Mouse (Mus musculus) heart, postnatal 4 days (tissue): ENCODE measurements around the gene Tjap1. TPM values are rescaled to one million over a fixed set of nuclear protein-coding genes. Genes with fewer than 3 reads are reported as not detected.

Source experiments
- DNase-seq: peaks from one replicate; pipeline ENCODE4 v3.0.0; 2021
- total RNA-seq, 2 experiments: library from RNA; stranded (reverse); gene quantifications; 2 replicates each; pipeline ENCODE4 v1.2.3; 2021

Gene Tjap1
- total RNA-seq, 2 experiments from 2014 or later = 55.0 to 59.0 TPM

DNA sequence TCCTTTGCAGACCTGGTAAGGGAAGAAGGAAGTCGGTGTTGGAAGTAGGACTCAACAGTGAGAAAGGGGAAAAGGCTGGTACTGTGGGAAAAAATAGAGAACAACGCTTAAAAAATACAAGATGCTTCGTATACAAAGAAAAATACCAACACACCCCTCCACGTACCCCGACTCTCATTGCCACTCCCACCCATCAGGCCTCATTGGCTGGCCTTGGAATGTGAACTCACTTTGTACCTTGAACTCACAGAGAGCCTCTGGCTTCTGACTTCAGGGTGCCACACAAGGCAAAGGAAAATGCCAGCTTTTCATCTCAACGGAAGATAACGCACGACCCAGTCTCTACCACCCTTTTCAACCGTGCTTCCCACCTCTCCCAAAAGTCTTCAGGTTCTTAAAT, 314 bp upstream of the Tjap1 start:
- DNase-seq = no peak

DNA sequence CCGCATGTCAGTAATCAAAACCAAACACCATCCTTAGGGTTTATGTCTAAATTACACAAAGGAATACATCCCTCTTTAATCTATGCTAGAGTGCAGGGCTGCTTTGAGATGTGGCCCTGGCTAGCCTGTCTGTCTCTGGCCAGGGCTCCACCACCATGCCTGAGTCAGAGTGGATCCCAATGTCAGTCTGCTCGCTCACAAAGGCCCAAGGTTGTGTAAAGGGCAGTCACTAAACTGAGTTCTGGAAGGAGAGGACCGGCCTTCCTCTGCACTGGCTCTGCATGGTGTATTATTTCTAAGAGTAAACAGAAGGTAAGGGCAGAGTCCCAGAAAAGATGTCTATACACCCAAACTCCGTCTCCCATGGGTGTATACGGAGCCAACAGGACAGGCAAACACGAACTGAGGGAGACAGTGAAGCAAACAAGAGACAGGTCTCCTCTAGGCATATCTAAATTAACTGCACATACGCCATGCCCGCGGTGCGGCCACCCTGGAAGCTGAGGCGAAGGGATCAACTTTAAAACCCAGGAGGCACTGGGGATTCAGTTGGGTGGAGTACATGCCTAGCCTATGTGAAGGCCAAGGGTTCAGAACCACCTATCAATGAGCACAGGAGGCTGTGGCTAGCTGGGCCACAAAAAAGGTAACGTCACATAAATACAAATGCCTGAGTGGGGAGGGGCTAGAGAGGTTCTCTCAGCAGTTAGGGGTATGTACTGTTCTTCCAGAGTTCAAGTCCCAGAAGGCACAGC, 4.6 kb downstream of the Tjap1 start:
- DNase-seq = no peak

DNA sequence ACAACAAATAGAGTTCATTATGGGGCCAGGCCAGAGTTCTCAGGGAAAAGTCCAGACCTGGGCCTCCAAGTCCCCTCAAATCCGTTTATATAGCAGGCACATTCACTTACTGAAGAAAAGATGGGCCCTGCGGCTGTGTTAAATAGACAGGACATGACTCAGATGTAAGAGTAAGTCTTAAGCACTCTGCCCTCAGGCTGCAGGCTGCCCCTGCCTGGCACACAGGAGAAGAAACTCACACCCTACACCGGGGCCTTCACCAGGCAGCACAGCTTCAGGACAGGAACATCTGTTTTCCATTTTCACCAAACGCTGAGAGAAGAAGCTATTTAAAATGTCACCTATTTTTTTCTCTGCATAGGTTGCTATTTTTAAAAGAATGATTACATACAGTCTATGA, 5.2 kb downstream of the Tjap1 start:
- no peak for DNase-seq

DNA sequence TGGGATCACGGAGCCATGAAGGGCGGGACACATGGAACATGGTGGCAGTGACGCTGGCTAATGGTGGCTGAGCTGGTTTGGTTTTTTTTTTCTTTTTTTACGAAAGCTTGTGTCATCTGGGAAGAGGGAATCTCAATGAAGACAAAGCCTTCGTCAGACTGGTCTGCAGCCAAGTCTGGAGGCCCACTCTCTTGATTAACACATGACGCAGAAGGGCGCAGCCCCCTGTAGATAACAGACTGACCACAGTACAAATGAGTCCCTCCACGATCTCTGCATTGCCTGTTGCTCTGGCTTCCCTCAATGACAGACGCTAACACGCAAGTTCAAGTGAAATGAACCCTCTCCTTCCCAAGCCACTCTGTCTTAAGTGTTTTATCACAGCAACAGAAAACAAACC, 7.3 kb downstream of the Tjap1 start:
- no peak for DNase-seq

DNA sequence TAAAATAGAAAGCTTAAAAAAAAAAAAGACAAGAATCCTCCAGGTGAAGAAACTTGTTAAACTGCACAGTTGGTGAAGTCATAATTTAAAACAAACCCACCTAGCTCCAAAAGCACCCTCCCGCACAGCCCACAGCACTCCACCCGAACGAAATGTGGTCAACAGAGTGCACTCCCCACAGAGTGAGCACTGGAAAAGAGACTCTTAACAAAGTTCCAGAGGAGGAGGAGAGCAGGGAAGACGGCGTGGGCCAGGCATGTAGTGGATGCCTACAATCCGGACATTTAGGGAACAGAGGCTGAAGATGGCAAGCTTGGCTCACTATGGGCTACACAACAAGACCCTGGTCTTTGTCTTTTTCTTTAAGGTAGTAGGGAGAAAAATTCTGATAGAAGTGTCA, 7.8 kb downstream of the Tjap1 start:
- DNase-seq = no peak

DNA sequence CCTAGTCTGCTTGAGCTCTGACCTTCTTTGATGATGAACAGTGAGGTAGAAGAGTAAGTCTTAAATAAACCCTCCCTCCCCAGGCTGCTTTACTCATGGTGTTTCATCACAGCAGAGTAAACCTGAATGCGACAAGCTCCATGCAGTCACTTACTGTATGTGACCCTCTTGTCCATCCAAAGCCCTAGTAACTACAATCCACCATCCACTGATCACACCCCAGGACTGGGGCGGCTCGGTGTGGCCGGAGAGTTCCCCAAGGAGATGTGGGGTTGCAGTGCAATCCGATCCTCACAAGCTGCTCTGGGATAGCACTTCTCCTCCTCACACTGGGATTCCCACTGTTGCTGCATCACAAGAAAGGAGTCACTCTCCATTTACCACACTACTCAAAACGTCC, 8.4 kb downstream of the Tjap1 start:
- DNase-seq = no peak

DNA sequence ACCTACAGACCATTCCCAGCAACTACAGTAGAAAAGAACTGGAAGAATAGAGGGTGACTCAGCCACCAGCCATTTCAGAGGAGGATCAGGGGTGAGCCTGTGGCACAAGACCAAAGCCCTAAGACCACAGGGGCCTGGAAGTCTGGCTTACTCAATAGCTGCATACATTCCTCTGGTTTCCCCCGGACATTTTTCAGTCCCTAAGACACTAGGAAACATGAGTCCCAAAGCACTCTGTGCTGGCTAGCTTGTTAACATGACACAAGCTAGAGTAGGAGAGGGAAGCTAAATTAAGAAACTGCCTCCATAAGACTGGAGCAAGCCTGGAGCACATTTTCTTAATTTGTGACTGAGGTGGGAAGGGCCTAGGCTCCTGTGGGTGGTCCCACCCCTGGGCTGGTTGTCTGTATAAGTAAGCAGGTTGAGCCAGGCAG, 9.0 kb downstream of the Tjap1 start:
- DNase-seq = peak; percentile 9

DNA sequence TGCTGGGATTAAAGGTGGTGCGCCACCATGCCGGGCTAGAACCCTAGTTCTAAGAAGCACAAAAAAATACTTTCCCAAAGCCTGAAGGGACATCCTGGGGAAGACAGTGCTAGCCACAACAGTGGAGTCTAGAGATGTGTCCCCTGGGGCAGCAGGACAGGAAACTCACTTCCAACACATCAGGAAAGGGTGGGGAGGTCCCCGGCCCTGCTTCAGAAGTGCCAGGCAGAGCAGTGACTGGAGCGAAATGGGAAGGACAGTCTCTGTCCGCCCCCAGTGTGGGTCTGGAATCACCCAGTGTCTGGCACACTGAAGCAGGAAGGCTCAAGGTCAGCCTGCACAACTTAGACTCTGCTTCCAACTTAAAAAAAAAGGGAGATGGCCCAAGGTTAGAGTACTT, 10.2 kb downstream of the Tjap1 start:
- DNase-seq = peak; percentile 43

DNA sequence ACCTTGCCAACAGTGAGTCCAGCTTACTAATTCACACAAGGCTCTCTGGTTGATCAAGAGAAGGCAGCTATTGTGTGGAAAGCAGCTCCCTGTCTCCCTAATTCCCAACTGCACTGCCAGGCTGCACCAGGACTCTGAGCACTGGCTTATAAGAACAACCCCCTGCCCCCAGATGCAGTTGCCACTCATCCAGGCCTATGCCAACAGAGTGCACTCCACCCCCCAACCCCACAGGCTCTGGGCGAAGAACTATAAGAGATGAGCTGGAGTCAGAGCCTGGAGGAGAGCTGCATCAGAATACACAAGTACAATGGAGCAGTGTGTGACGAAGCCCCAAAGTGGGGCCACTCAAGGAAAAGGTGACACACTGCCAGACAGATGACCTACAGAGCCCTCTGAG, 10.8 kb downstream of the Tjap1 start:
- DNase-seq = no peak

DNA sequence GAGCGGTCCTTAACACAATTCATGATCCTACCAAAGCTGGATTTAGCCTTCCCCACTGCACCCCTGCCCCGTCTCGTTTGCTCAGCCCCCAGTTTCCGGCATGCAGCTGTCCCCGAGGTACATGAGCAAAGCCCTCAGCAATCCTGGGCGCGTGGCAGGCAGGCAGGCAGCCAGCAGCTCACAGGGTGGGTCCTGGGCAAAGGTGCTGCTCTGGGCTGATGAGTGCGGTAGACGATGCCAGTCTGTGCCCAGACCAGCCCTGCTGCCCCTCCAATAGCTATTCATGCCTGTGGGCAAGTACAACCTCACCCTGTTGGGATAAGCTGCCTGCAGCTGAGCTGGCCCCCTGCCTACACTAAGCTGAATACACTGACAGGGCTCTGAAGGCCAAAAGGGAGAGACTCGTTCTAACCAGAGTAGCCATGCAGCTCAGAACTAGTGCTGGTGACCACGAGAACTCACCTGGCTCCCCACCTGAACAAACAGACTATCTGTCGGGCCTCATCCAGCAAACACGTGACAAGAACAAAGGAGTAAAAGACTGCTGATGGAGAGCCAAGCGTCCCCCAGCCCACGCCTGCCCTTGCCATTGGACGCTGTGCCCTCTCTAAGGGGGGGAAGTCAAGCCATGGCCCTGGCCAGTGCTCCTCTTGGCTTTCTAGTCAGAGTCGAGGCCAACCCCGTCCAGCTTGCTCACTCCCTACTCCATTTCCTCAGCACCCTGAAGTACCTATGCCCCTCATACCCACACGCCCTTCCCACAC, 12.9 kb downstream of the Tjap1 start:
- DNase-seq = peak; percentile 82

DNA sequence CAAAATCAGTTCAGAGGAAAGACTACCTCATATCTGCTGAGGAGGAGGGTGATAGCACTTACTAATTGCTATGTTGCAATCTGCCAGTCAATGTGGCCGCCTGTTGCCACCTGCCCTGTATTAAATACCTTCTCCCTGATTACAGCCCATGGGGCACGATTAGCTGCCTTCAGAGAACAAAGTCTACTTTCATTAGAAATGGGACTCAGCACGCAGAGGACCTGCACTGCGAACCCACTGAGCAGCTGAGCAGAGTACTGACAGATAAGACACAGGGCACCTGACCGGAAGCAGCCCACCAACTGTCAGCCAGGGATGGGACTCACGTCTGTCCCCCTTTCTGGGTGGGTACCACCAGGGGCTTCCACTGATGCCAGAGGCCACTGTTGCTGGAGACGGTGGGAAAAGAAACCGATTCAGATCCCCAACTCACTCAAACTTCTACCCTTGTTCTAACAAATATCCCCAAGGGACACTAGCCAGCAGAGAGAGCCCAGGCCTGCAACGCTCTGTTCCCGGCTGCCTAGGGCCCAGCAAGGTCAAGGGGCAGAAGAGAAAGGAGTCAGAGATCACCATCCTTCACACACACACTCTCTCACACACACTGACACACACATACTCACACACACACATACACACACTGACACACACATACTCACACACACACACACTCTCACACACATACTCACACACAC, 14.7 kb downstream of the Tjap1 start:
- DNase-seq = no peak

DNA sequence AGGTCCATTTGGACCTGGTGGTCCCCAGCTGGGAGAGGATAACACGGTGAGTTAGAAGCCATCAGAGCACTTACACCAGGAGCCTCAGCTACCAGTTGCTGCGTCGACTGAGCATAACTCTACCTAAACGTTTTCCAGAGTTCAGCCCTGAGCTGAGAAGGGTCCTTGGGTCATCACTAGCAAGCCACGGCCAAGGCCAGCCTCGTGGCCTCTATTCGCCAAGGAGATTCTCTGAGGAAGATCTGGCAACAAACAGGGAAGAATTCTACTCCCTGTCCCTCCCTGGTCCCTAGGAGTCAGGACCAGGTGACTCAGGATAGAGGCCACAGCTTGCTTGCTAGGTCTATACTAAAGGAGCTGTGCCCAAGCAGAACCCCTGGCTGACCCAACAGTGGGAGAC, 15.3 kb downstream of the Tjap1 start:
- no peak for DNase-seq

DNA sequence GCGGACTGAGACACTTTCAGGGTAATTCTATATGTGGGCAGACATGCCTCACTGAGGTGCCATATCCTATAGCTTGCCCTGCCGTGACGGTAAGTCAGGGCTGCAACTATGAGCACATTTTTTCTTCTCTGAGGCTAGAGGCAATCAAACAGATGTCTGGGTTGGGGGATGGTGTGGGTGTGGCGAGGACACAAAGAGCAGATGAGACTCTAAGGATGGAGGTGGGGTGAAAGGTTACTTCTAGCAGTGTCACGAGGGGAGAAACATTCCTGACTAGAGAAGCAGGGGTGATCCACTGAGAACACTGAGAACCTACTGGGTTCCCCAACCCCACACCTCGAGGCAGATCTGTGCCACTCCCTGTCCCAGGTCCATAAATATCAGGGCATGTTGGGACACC, 15.8 kb downstream of the Tjap1 start:
- DNase-seq = no peak

DNA sequence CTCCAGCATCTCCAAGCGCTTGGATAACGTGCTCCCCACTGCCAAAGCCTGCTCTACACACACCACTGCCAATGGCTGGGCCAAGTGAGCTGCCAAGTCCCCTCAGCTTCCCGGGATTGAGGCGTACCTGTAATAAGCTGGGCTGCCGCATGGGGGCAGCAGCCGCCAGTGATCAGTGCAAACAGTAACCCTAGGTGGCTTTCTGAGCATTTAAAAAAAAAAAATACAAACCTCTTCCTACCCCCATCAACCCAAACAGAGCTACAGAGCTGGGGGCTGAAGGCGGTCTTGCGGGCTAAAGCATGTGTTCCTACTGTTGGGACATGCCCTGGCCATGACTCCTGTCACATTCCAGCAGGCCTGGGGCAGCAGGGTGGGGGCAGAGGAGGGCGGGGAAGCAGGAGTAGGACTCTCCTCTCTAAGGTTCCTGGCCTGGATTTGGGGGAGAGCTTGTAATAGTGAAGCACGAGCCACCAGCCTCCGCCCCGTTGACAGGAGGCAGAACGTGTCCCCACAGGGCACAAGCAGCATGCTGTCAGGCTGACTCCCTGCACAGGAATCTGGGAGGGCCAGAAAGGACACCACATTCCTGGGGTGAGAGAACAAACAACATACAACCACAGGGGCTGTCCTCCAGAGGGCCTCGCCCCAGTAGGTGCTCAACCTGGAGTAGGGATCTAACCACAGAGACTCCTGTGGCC, 16.8 kb downstream of the Tjap1 start:
- peak; percentile 93 for DNase-seq

DNA sequence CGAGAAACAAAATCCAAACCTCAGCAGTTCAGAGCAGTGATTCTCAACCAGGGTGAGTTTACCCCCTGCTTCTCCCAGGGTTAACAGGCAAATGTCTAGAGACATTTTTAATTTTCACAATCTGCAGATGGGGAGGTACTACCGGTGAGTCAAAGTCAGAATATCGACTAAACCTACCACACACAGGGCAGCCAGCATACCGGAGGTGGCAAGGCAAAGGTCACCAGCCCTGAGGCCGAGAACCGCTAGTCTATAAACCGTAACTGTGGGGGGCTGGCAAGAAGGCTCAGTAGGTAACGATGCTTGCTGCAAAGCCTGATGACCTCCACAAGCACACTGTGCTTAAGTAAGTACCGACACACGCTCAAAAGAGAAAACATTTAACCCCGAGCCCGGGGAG, 17.3 kb downstream of the Tjap1 start:
- no peak for DNase-seq

DNA sequence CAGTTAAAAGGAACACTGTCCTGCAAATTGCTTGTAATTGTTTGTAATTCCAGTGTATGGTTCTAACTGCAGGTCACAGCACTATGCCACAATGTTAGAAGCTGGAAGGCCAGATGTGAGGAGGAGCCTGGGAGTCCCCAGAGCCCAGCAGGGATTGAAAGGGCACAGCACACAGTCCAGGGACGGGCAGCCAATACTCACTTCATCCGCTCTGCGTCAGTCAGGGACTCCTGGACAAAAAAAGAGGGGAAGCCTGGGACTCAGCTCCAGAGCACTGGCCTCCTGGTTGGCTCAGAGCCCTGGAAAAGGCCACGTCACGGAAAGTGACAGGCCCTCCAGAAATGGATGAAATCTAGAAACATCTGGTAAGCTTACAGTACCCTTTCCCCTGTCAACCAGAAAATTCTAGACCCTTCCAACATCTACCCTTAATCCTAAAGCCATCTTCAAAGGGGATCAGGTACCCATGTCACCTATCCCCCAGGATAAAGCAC, 20.6 kb downstream of the Tjap1 start:
- peak; percentile 49 for DNase-seq

DNA sequence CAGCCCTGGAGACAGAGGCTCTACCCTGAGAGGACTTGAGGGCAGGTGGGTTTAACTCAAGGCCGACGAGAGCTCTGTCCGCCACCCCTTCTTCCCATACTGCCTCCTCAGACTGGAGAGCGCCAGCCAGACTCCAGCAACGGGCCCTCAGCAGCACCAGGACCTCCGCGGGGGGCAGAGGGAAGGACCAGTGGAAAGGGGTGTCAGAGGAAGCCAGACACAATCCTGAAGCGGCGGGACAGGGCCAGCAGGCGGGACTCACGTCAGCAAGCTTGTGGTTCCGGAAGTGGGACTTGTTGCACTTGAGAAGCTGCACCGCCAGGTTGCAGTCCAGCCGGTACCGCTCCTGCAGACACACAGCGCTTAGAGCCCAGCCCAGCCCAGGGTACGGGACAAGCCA, 23.2 kb downstream of the Tjap1 start:
- no peak for DNase-seq

DNA sequence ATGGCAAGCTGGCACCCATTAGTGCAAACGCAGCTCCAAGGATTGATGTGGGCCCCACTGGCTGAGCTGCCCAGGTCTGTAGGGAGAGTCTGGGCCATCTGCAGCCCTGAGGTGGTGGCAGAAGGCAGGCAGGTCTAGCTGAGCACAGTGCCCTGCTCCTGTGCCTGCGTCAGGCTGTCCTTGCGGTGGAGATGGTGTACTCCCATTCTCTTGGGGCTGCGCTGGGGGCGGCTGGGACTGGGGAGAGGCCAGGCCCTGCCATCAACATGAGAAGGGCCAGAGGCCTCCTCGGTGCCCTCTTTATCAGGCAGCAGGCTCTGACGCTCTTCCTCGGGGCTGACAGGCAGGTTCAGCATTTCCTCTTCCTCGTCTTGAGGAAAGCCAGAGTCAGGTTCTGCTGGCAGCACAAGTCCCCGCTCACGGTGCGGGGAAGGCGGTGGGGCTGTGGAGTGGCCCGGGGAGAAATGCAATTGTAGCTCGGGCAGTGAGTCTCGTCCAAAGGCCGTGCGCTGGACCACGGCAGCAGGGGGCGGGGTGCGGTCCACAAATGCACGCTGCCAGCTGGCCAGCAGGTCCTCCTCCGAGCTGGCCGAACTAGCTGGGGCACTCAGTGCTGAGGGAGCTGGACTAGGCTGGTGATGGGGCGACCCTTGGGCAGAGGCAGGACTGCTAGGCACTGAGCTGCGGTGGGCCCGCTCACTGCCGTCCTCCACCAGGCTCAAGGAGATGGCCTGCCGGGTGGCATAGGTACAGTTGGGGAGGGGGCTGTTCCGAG, 24.4 kb downstream of the Tjap1 start:
- no peak for DNase-seq

DNA sequence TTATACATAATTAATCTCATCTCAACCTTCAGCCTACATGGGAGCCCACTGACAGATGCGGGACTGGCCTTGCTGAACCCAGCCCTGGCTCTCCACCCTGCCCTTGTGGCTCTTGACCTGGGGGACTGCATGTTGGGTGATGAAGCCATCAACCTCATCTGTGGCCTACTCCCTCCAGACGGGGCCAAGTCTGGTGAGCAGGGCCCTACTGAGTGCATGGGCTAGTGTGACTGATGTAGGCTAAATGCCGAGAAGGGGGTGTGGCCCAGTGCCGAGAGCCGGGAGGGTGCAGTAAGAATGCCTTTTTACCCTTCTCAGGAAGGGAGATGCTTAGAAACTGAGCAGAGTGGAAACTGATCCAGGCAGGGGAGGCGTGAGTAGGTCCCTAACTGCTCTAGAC, 27.7 kb downstream of the Tjap1 start:
- no peak for DNase-seq

DNA sequence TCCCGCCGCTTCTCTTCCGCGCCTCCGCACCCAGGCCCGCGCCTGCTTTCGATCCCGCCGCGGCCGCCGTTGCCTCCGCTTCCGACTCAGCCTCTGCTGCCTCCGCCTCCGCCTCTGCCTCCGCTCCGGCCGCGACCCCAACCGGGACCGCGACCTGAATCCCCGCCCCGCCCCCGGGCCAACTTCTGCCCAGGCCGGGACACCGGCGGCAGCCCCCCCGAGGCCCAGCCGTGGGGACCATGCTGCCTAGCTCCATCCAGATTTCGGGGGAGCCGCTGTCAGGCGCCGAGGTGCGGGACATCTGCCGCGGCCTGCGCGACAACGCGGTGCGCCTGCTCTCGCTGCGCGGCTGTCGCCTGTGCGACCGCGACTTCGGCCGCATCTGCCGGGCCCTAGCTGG, 28.7 kb downstream of the Tjap1 start:
- DNase-seq = no peak

DNA sequence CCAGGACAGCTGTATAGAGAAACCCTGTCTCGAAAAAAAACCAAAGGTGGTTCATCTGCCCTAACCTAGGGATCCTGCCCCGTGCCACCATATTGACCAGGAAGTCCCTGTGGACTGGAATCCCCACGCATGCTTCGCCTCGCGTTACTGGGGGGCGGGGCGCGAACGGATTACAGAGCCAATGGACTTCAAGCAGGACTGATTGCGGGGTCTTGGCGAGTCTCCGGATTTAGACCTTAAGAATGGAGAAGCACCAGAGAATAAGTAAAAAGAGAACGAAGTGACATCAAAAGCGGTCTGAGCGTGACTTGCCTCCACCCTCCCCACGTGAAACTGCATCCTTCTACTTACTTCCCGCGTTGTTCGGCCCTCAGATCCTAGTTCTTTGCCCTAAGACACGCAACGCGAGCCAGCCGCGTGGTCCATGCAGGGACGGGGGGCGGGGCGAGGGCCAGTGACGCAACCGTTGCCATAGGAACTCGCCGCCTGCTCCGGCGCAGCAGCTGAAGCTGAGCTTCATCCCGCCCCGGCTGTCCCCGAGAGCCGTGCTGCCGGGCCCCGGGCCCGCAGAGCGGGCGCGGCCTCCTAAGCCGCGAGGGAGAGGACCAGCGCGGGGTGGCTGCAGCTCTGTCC, 29.3 kb downstream of the Tjap1 start, which contains the start of gene Lrrc73:
Gene Lrrc73, plus strand, starts transcription at position 80 of the 633 bp plus-strand sequence.
- peak; percentile 92 for DNase-seq
